Mouse (Mus musculus) brown adipose tissue, adult 24 weeks (tissue): ENCODE measurements around the gene Mcm2. TPM values are rescaled to one million over a fixed set of nuclear protein-coding genes. Genes with fewer than 3 reads are reported as not detected.

ENCODE experiments used
- H3K27ac ChIP-seq: fragments of 200-500 bp; replicated peaks from 2 replicates; pipeline ENCODE4 v1.5.1; 2012; ENCODE audit warnings: low read depth, mild to moderate bottlenecking, low read length
- H3K4me1 ChIP-seq: fragments of 200-500 bp; 2 replicates; pipeline ENCODE4 v1.6.1; 2012; ENCODE audit warnings: low read length, mixed read lengths; ENCODE audit not compliant: control insufficient read depth, insufficient read depth, insufficient read length
- H3K4me3 ChIP-seq: fragments of 200-500 bp; 2 replicates; pipeline ENCODE4 v1.5.1; 2012; ENCODE audit warnings: low read depth, mild to moderate bottlenecking, low read length, moderate library complexity; ENCODE audit not compliant: insufficient read depth
- polyA plus RNA-seq: library from polyadenylated mRNA; stranded (reverse); fragments of >200 nt; gene quantifications from 2 replicates; pipeline ENCODE4 v1.2.4, GENCODE M21; 2012; ENCODE audit not compliant: missing spikeins, insufficient read depth, insufficient read length

The Mcm2 gene
- polyA plus RNA-seq, 1 experiment, result 1.7 TPM

DNA sequence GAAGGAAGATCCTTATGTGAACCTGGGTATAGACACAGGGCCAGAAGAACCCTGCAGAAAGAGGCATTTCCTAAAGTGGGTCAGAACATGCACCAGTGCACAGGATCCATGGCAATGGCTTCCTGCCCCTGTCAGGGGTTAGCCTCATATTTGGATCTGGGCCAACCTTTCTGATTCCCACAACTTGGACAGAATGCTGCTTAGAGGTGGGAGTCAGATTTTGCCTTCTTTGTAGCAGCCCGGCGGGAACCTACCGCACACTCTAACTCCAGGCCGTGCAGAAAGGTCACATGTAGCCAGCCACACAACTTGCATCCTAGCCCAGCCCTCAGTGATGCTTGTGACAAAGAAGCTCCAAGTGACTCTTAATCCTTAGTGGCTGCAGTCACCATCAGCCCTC is 35.6 kb upstream of the Mcm2 start:
- no peaks in the 10 kb centered on the region for H3K4me1 ChIP-seq
- no peak overlapping the region for H3K4me3 ChIP-seq
- H3K27ac ChIP-seq, result no peak overlapping the region

DNA sequence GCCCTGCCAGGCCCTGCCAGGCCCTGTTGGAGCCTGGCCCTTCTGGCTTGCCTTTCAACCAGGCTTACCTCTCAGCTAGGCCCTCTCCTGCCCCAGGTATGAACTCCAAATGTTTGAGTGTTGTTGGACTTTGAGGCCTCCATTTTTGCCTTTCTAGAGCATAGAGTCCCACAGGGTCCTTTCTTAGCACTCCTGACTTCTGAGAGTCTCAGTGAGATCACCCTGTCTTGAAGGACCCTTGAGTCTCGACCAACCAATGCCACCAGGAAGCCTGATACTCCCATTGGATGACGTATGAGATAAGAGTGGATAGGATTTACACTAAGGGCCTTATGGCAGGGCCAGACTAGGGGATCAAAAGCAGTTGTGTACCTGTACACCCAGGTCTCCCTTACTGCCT is 32.9 kb upstream of the Mcm2 start:
- H3K27ac ChIP-seq, result no peak overlapping the region
- no peak overlapping the region for H3K4me3 ChIP-seq
- H3K4me1 ChIP-seq, result peaks cover 5% of the 10 kb centered on the region; the same call in 1 of the 2 replicates

DNA sequence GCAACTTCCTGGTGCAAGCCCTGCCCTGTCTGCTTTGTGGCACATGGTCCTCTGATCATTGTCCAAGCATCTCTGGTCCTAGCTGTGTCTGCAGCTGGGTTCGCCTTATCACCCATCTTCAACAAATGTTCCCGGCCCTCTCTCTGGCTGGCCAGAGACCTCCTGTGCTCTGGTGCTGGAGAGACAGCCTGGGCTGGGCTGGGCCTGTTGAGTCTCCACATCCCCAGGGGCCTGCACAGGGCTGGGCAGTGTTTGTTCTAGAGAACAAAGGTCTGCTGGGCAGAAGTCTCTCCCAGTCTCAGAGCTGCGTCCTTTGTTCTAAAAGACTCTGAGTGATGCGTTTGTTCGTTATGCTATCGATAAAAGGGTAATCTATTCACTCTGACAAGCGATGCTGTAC is 31.5 kb upstream of the Mcm2 start:
- Histone ChIP-seq H3K27ac (no peak overlapping the region), H3K4me1 (peaks cover 16% of the 10 kb centered on the region), H3K4me3 (no peak overlapping the region)

DNA sequence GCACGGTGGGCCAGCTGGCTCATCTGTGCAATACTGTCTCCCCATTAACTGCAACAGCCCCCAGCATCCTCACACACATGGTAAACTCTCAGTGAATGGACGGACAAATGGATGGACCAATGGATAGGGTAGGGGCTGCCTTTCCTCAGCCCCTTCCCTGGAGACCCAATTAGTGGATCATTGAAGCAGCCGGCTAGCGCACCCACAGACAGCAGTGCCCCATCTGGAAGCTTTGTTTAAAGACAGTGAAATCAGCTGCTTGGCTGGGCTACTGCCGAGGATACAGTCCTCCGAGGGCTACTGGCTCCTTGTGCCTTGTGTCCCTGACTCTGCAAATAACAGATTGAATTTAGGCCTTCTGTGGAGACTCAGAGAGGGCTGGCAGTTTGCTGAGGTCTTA is 30.9 kb upstream of the Mcm2 start:
- Histone ChIP-seq H3K4me1 (peaks cover 19% of the 10 kb centered on the region), H3K4me3 (no peak overlapping the region), H3K27ac (no peak overlapping the region)

DNA sequence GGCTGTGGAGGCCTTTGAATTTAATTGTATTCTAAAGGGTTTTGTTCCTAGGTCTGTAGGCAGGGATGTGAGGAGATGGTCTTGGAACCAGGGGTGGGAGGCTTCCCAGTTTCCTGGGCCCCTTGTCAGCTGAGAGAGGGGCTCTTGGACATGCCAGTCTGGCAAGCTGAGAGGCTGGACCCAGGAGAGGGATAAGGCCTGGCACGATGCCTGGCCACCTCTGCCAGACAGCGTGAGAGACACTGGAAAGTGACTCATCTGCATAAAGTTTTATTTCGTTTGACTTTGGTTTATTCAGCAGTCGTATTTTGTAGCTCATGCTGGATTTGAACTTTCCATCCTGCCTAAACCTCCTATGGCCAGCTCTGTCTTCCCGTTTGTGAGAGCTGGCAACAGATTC is 30.0 kb upstream of the Mcm2 start:
- peaks cover 25% of the 10 kb centered on the region for H3K4me1 ChIP-seq
- H3K27ac ChIP-seq, result no peak overlapping the region
- H3K4me3 ChIP-seq, result no peak overlapping the region

DNA sequence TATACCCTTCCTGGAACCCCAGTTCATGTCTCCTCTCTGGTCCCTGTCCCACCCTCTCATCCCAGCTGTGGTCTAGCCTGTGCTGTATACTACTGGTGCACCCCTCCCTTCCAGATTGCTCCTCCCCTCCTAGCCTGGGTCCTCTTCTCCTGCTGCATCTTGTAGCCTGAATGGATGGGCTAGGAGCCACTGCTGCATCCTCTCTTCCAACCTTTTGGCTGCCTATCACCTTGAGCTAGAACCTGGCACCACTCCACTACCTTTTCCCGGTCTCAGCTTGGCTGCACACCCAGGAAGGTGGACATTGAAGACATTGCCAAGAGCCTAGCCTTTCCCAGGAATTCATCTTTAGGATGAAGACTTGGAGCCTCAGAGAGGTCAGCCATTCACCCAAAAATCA is 29.4 kb upstream of the Mcm2 start:
- Histone ChIP-seq H3K4me3 (no peak overlapping the region), H3K4me1 (peaks cover 25% of the 10 kb centered on the region), H3K27ac (no peak overlapping the region)

DNA sequence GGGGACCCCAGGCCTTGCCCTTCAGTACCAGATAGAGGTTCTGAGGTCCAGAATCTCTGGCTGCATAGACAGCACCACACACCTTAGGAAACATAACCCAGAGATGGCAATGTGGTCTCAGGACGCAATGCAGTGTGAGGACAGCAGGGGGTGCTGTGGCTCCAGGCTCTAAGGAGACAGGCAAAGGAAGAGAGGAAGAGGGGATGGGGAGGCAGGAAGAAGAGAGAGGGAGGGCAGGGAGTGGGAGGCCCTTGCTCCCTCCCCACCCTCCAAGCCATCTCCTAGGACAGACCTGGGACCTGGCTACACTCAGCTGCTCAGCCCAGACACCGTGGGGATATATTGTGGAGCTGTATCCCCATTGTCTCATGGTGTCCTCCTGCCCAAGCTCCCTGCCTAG is 29.0 kb upstream of the Mcm2 start:
- H3K27ac ChIP-seq, result no peak overlapping the region
- H3K4me1 ChIP-seq, result peaks cover 25% of the 10 kb centered on the region
- H3K4me3 ChIP-seq, result no peak overlapping the region

DNA sequence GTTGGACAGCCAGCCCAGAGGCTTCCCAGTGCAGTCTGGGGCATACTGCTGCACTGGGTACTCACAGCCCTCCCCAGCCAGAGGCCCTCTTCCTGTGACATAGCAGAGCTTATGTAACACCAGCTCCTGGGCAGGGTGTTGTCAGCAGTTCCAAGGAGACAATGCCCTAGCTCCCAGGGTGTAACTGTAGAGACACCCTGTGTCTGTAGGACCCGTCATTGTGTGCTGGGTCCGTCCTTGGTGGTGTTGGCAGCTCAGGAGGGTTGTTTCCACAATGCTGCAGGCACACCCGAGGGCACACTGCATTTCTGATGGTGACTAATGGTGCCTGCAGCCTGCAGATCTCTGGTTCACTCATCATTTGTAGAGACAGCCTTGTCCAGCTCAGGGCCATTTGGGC is 28.3 kb upstream of the Mcm2 start:
- Histone ChIP-seq H3K4me1 (peaks cover 25% of the 10 kb centered on the region), H3K4me3 (no peak overlapping the region), H3K27ac (no peak overlapping the region)

DNA sequence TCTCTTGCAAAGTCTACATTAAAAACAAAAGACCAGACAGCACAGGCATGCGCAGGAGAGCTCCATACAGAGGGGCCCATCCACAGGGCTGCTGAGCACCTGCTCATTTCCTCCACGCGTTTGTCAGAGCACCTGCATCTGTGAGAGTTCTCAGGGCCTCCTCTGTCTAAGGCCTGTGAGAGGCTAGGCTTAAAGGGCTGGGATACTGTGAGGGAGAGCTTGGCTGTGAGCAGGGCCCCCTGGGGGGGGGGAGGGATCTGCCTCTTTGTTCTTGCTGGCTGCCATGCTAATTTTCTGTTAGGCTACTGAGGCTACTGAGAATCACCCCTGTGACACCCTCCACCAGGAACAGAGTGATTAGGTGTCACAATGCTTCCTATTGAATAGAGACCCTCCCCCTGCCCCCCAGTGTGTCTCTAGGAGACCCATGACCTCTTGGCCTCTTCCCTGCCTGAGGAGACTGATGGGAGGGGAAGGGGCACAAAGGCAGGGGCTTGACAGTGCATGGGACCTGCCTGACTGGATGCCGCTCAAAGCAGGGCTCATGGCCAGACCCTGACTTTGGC is 27.1 kb upstream of the Mcm2 start:
- Histone ChIP-seq H3K27ac (no peak overlapping the region), H3K4me3 (no peak overlapping the region), H3K4me1 (peaks cover 25% of the 10 kb centered on the region)

DNA sequence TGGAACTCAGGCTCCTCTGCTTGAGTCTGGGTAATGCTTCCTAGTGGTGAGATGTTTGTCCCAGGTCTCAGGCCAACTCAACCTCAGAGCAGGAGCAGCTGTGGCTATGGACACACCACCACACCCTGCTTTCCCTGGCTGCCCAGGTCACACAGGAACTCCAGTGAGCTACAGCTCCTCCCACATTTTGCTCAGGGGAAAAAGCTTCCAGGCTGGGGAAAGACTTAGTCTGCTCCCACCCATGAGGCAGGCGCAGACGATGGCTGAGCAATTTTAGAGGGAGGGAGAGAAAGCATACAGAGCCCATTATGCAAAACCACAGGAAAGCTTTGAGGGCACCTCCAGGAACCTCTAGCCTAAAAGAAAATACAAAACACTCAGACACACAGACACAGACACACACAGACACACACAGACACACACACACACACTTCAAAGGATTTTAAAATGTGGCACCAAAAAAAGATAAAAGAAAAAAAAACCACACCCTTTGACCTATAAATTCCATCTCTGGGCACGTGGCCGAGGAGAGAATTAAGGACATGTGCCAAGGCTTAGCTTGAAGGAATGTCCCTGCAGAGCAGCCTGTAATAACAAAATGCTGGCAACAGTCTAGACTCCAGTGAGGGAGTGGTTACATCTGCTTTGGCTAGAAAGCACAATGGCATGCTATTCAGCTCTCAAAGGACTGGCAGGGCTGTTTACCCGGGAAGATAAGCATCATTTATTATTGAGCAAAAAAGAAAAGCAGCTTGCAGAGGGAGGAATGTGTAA is 26.1 kb upstream of the Mcm2 start:
- Histone ChIP-seq H3K4me3 (no peak overlapping the region), H3K4me1 (peaks cover 25% of the 10 kb centered on the region), H3K27ac (peak overlapping the region; percentile 29)

DNA sequence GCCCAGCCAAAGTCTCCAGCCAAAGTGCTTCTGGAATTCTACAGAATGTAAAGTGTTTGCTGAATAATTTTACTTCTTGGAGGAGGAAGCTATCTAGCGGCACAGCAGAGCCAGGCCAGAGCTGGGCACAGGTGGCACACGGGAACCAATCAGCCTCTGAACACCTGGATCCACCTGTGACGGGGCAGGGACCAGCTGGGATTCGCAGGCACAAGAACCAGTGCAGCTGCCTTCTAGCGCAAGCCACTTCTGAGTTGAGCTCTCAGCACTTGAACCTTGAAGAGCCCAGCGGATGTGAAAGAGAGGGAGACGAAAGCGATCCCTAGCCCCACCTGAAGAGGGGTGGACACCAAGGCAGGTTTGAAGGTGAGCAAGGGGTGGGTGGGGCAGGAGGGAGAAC is 20.2 kb upstream of the Mcm2 start:
- Histone ChIP-seq H3K4me3 (no peak overlapping the region), H3K27ac (no peak overlapping the region), H3K4me1 (peaks cover 17% of the 10 kb centered on the region)

DNA sequence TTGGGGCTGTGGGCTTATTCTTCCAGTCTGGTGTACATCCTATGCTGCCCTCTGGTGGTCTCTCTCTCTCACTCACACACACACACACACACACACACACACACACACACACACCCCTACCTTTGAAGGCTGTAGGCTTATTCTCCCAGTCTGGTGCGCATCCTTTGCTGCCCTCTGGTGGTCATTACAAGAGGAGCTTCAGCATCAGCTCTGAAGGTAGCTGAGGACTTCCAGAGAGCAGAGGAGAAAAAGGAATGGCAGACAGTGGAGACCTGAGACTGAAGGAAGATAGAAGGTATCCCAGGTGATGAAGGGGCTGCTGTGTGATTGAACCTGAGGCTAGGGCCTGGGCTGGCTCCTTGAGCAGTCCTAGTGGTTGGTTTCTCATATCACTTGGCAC is 17.6 kb upstream of the Mcm2 start:
- Histone ChIP-seq H3K27ac (no peak overlapping the region), H3K4me1 (peaks cover 30% of the 10 kb centered on the region)

DNA sequence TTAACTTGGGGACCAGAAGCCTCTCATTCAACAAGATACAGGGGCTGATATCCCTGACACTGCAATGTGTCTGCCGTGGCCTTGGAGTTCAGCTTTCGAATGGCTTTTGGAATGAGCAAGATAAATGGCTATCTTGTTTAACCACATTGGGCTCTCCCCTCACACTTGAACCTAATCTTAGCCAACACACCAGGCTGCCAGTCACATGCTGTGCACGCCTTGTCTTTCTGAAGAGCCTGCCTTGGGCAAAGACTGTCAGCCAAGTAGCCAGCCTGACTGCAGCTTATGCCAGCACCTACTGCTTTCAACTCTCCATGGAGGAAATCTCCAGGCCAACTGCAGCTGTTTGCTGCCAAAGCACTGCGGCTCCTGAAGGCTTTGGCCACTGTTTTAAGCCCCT is 16.9 kb upstream of the Mcm2 start:
- Histone ChIP-seq H3K4me3 (no peak overlapping the region), H3K4me1 (peaks cover 30% of the 10 kb centered on the region), H3K27ac (no peak overlapping the region)

More for the DNA sequence above, 17.6 kb upstream of the Mcm2 start:
- no peak overlapping the region for H3K4me3 ChIP-seq

DNA sequence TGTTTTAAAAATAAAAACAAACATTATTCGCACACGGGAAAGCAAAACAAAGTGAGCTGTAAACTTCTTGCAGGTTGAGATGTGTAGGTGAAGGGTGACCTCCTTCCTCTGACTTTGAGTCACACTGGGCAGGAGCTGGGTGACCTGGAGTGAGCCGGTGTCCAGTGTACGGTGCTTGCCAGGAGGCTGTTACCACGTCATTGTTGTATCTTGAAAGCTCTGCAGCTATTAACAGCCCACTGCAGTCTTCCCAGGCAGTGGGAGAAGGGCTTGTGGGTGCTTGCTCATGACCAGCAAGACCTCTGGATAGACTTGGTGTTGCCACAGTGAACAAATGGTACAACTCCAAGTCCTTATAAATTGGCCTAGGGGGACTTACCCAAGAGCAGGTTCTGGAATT is 16.2 kb upstream of the Mcm2 start:
- Histone ChIP-seq H3K4me1 (peaks cover 30% of the 10 kb centered on the region), H3K4me3 (no peak overlapping the region), H3K27ac (peak overlapping the region; percentile 3; the same call in 1 of the 2 replicates)

DNA sequence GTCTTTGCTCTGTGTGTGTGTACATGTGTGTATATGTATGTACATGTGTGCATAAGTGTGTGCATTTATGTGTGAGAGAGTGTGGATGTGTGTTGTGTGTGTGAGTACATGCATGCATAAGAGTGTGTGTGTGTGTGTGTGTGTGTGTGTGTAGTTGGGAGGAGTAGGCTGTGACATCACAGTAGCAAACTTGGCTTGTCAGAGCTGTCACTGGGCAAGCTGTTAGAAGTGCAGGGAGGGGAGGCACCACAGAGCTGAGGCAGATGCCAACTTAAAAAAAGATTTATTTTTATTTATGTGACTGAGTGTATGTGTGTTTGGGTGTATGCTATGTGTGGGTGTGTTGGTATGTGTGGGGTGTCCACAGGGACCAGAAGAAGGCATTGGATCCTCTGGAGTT is 14.9 kb upstream of the Mcm2 start:
- Histone ChIP-seq H3K4me3 (no peak overlapping the region), H3K27ac (no peak overlapping the region), H3K4me1 (peaks cover 30% of the 10 kb centered on the region)

DNA sequence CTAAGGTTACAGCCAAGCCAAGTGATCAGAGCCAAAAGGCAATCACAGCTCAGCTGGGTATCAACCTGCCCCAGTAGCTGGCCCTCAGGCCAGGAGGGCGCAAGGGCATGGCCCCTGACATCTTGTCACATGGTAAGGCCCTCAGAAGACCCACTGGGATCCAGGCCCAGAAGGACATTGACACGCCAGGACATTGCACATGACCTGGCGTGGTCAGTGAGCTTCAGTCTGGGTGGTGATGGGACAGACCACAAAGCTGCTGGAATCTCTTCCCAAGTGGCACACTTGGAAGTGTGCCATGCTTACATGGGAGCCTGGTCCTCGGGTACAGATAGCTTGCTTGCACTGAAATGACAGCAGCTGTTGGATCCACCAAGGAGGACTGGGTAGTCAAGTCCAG is 14.4 kb upstream of the Mcm2 start:
- H3K4me3 ChIP-seq, result no peak overlapping the region
- no peak overlapping the region for H3K27ac ChIP-seq
- H3K4me1 ChIP-seq, result peaks cover 30% of the 10 kb centered on the region
